8 mouse cellular contexts compared by ENCODE assay signal in the genomic region with DNA sequence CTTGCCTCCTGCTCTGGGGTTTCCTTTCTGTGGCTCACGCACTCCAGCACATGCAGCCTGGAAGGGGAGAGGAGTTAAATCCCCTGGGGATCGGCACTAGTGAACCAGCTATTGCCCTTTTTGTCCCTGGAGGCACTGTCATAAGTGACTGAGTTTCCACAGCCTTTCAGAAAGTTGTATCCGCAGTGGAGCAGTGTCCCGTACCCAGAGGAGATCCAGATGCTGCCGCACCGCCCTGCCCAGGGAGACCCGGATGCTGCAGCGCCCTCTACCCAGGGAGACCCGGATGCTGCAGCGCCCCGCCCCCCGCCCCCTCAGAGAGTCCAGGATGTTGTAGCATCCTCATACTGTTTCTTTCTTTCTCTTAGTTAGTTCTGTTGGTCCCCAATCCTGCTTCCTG. TPM values are rescaled to one million over a fixed set of nuclear protein-coding genes. Genes with fewer than 3 reads are reported as not detected.
DNase-seq lines count a peak whose midpoint lies in the region; ATAC-seq and TF ChIP-seq lines count a peak whose summit lies in the region.

No protein-coding gene starts in this region.

- peak; percentile 33; the same call in 1 of the 2 replicates for TF ChIP-seq CTCF in forebrain, postnatal 0 days (IDR thresholded peaks at IDR 0.05; ENCODE audit: low read depth)
- no peak for TF ChIP-seq CTCF in thymus, adult 2 months (IDR thresholded peaks at IDR 0.05; ENCODE audit: borderline replicate concordance, control insufficient read depth, extremely low read depth, insufficient read depth, low read length, poor library complexity)
- TF ChIP-seq CTCF in liver, postnatal 0 days (IDR thresholded peaks at IDR 0.05; ENCODE audit: low read depth), result no peak; the same call in 1 of the 2 replicates

- H3K36me3 ChIP-seq in forebrain, postnatal 0 days (ENCODE audit: insufficient read depth), result no peaks in the 10 kb centered on the region
- H3K36me3 ChIP-seq in kidney, embryonic 16.5 days (ENCODE audit: insufficient read depth, low read length), result no peaks in the 10 kb centered on the region
- H3K36me3 ChIP-seq in neural tube, embryonic 15.5 days, result no peaks in the 10 kb centered on the region
- H3K36me3 ChIP-seq in thymus, adult 2 months (ENCODE audit: control insufficient read depth, insufficient read depth, low read length), result no peaks in the 10 kb centered on the region
- peaks cover 7% of the 10 kb centered on the region; the same call in 1 of the 2 replicates for H3K36me3 ChIP-seq in liver, postnatal 0 days (replicated peaks; ENCODE audit: insufficient read depth, low read length)

- H3K9ac ChIP-seq in forebrain, postnatal 0 days, result no peak overlapping the region
- no peak overlapping the region for H3K9ac ChIP-seq in kidney, embryonic 16.5 days (replicated peaks; ENCODE audit: low read length)
- H3K9ac ChIP-seq in neural tube, embryonic 15.5 days (replicated peaks), result no peak overlapping the region
- no peak overlapping the region for H3K9ac ChIP-seq in liver, postnatal 0 days (replicated peaks)

- H3K4me2 ChIP-seq in forebrain, postnatal 0 days (ENCODE audit: low read depth), result peak overlapping the region; percentile 13; the same call in 1 of the 2 replicates
- H3K4me2 ChIP-seq in kidney, embryonic 16.5 days (replicated peaks; ENCODE audit: low read depth, low read length), result peak overlapping the region; percentile 31; the same call in 1 of the 2 replicates
- H3K4me2 ChIP-seq in neural tube, embryonic 15.5 days, result peak overlapping the region; percentile 22; the same call in 1 of the 2 replicates
- no peak overlapping the region for H3K4me2 ChIP-seq in liver, postnatal 0 days (ENCODE audit: low read depth, low read length)

- ATAC-seq in forebrain, postnatal 0 days, result no peak
- ATAC-seq in kidney, embryonic 16.5 days (ENCODE audit: low FRiP score, low TSS enrichment), result peak; percentile 73; the same call in 1 of the 2 replicates
- no peak for ATAC-seq in neural tube, embryonic 15.5 days (ENCODE audit: low FRiP score)
- ATAC-seq in liver, postnatal 0 days, result no peak

- DNase-seq in heart, adult 18-20 months, result peak; percentile 23 to 26
- DNase-seq in heart, postnatal 36 days, result no peak
- no peak for DNase-seq in forebrain, postnatal 0 days
- DNase-seq in left cerebral cortex, adult 11 months (ENCODE audit: low spot score), result no peak
- no peak for DNase-seq in thymus, adult 2 months
- DNase-seq in liver, postnatal 0 days, result no peak

- TF ChIP-seq POLR2A in thymus, adult 2 months (IDR thresholded peaks at IDR 0.05; ENCODE audit: control insufficient read depth, extremely low read depth, insufficient read depth, low read length, poor library complexity), result no peak

- H3K9me3 ChIP-seq in forebrain, postnatal 0 days (ENCODE audit: low read length), result no peaks in the 10 kb centered on the region
- H3K9me3 ChIP-seq in kidney, embryonic 16.5 days (ENCODE audit: low read length), result no peaks in the 10 kb centered on the region
- no peaks in the 10 kb centered on the region for H3K9me3 ChIP-seq in neural tube, embryonic 15.5 days (replicated peaks)
- H3K9me3 ChIP-seq in liver, postnatal 0 days (ENCODE audit: low read length), result no peaks in the 10 kb centered on the region

- no peak overlapping the region for H3K27ac ChIP-seq in forebrain, postnatal 0 days (ENCODE audit: low read depth, low read length)
- peak overlapping the region; percentile 2; the same call in 1 of the 2 replicates for H3K27ac ChIP-seq in kidney, embryonic 16.5 days (ENCODE audit: low read length)
- no peak overlapping the region for H3K27ac ChIP-seq in neural tube, embryonic 15.5 days (replicated peaks)
- H3K27ac ChIP-seq in thymus, adult 2 months (ENCODE audit: control insufficient read depth, insufficient read depth, low read length), result no peak overlapping the region
- no peak overlapping the region for H3K27ac ChIP-seq in liver, postnatal 0 days (ENCODE audit: low read depth)

- H3K4me3 ChIP-seq in forebrain, postnatal 0 days (ENCODE audit: low read depth, low read length), result no peak overlapping the region
- H3K4me3 ChIP-seq in kidney, embryonic 16.5 days (ENCODE audit: low read length), result no peak overlapping the region
- H3K4me3 ChIP-seq in neural tube, embryonic 15.5 days (replicated peaks), result no peak overlapping the region
- no peak overlapping the region for H3K4me3 ChIP-seq in thymus, adult 2 months (ENCODE audit: control insufficient read depth, insufficient read depth, low read length)
- H3K4me3 ChIP-seq in liver, postnatal 0 days (ENCODE audit: low read depth, low read length), result no peak overlapping the region

- WGBS in forebrain, postnatal 0 days, result 23% methylated on average over 12 of the region's 12 CpGs
- 22% methylated on average over 11 of the region's 12 CpGs for WGBS in kidney, embryonic 16.5 days
- WGBS in neural tube, embryonic 15.5 days, result 30% methylated on average over 12 of the region's 12 CpGs
- 93% methylated on average over 12 of the region's 12 CpGs for WGBS in thymus, adult 2 months
- WGBS in liver, postnatal 0 days (ENCODE audit: insufficient replicate concordance), result 70% methylated on average over 12 of the region's 12 CpGs

- H3K4me1 ChIP-seq in forebrain, postnatal 0 days (ENCODE audit: insufficient read depth), result 0 out of 2 replicates have a peak, but pooled peaks cover 9% of the 10 kb centered on the region
- H3K4me1 ChIP-seq in kidney, embryonic 16.5 days (ENCODE audit: insufficient read depth, low read length), result peaks cover 26% of the 10 kb centered on the region
- peaks cover 8% of the 10 kb centered on the region for H3K4me1 ChIP-seq in neural tube, embryonic 15.5 days
- H3K4me1 ChIP-seq in thymus, adult 2 months (replicated peaks; ENCODE audit: control insufficient read depth, insufficient read depth, low read length), result no peaks in the 10 kb centered on the region
- no peaks in the 10 kb centered on the region; the same call in 1 of the 2 replicates for H3K4me1 ChIP-seq in liver, postnatal 0 days (ENCODE audit: insufficient read depth)

- intact Hi-C loops in heart, postnatal 36 days (cut with DNase I), result no loop called here

- no peak for TF ChIP-seq EP300 in liver, postnatal 0 days (IDR thresholded peaks at IDR 0.05; ENCODE audit: low read depth)

- no peaks in the 10 kb centered on the region for H3K27me3 ChIP-seq in forebrain, postnatal 0 days (ENCODE audit: insufficient read depth, low read length)
- H3K27me3 ChIP-seq in kidney, embryonic 16.5 days (ENCODE audit: insufficient read depth, low read length), result no peaks in the 10 kb centered on the region
- H3K27me3 ChIP-seq in neural tube, embryonic 15.5 days (replicated peaks), result no peaks in the 10 kb centered on the region
- no peaks in the 10 kb centered on the region for H3K27me3 ChIP-seq in thymus, adult 2 months (ENCODE audit: control insufficient read depth, insufficient read depth, low read length)
- H3K27me3 ChIP-seq in liver, postnatal 0 days (ENCODE audit: insufficient read depth, low read length), result no peaks in the 10 kb centered on the region

RNA-seq across cellular contexts. Expression of a gene that starts 56.3 kb away (rescaled TPM):
- total RNA-seq in heart, adult 18-20 months (2021), result 1 to 10 TPM in 1 of 2 experiments, under 1 TPM in 1; 0.95 to 1.4 TPM
- total RNA-seq in heart, postnatal 36 days (2021), result 1 to 10 TPM; 1.0 to 2.0 TPM
- total RNA-seq in forebrain, postnatal 0 days (2014; rRNA removed), result 7.9 and 8.7 TPM in 2 replicates
- polyA plus RNA-seq in forebrain, postnatal 0 days (2015; fragmentation: Nextera tagmentation; extraction: Ambion mirVana), result 1.2 and 1.6 TPM in 2 replicates
- 9.1 and 11.5 TPM in 2 replicates for polyA plus RNA-seq in kidney, embryonic 16.5 days (2015; fragmentation: Nextera tagmentation; extraction: Ambion mirVana)
- polyA plus RNA-seq in neural tube, embryonic 15.5 days (2015; fragmentation: Nextera tagmentation; extraction: Ambion mirVana), result 2.8 and 5.5 TPM in 2 replicates
- polyA plus RNA-seq in thymus, adult 2 months (2012; rRNA removed), result 21.6 and 22.0 TPM in 2 replicates
- polyA plus RNA-seq in liver, postnatal 0 days (2015; fragmentation: Nextera tagmentation; extraction: Ambion mirVana), result 7.2 and 7.4 TPM in 2 replicates

Comparison
In these comparisons a context has a peak if more than half of its experiments do, and no peak if none do; other contexts are left out.
1. DNase-seq: peak in heart, adult 18-20 months (2 of 2); none in heart, postnatal 36 days (0 of 2), forebrain, postnatal 0 days (single experiment), left cerebral cortex, adult 11 months (single experiment), thymus, adult 2 months (single experiment) and liver, postnatal 0 days (single experiment).